Mouse (Mus musculus): ENCODE measurements around the gene Mmp25. TPM values are rescaled to one million over a fixed set of nuclear protein-coding genes. Genes with fewer than 3 reads are reported as not detected.

Gene Mmp25
- total RNA-seq, 2 experiments from 2014 or later = 0.12 to 0.16 TPM

DNA sequence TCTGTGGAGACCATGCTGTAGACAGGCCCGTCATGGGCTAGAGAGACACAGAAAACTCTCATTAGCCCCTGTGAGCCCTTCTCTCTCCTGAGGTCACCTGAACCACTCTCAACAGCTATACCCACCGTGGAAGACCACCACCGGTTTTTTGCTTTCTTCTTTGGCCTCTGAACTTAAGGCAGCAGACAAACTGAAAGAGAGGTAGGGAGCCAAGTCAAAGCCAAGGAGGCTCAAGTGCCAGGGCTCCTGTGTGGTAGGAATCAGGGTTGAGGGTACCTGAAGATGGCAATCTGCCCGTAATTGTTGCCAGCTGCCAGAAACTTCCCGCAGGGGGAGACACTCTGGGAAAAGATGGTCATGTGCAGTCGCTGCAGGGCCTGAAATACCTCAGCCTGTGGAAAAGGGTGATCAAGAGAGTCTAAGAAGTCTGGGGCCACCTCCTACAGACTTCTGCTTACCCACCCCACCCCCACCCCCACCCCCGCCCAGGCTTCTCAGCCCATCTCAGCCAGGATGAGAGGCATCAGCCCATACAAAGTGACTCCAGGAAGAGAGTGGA lies 25.5 kb upstream of the Mmp25 start:
- DNase-seq (ENCODE audit: low spot score in 2 of 2) = no peak
- intact Hi-C loops (cut with DNase I) = loop anchor here (5.0 kb wide), 1 partner anchor 37 kb away; no protein-coding TSS in a partner anchor

- no peak for DNase-seq (ENCODE audit: low spot score in 2 of 2)
- intact Hi-C loops (cut with DNase I) = no loop called here
Measured at GRCm38 (mm10) chr17:23665511-23665910, 20.4 kb upstream of the Mmp25 start.

DNA sequence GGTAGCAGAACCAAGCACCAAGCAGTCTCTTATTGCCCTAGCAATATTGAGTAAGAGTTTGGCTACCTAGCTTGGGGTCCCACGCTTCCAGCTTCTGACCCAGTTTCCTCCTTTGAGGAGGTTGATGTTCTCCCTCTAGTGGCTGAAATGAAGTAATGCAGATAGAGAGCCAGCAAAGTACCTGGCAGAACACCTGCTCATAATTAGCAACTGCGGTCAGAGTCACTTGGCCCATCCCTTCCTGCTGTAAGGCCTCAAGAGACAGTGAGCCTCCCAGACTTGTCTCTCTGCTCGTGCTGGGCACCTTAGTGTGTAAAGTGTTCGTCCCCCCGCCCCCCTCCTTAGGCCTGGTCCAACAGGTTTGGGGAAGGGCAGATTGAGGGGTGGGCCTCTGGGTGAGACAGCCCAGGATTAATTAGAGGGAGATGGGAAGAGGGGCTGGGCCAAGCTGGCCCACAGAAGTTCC lies 19.5 kb upstream of the Mmp25 start:
- no peak for DNase-seq (ENCODE audit: low spot score in 2 of 2)
- intact Hi-C loops (cut with DNase I) = no loop called here

DNA sequence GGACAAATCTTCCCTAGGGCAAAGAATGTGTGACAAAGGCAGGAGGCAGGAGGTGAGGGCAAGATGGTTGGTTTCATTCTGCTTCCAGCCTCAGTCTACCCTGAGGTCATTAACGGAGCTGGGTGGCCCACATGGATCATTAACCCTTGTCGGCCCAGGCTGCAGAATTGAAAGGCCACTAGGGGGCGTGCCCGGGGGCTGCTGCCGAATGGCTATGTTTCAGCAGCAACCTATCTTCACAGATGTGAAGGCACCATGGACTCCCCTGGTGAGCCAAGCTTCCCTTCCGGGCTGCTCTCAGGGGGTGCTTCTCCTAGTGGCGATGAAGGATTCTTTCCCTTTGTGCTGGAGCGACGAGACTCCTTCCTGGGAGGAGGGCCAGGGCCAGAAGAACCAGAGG lies 16.4 kb upstream of the Mmp25 start:
- DNase-seq (ENCODE audit: low spot score in 2 of 2) = no peak

GRCm38 (mm10) chr17:23660876-23661200 lies 15.8 kb upstream of the Mmp25 start:
- intact Hi-C loops (cut with DNase I) = no loop called here
- no peak for DNase-seq (ENCODE audit: low spot score in 2 of 2)

More for the DNA sequence above, 16.4 kb upstream of the Mmp25 start:
- intact Hi-C loops (cut with DNase I) = no loop called here

DNA sequence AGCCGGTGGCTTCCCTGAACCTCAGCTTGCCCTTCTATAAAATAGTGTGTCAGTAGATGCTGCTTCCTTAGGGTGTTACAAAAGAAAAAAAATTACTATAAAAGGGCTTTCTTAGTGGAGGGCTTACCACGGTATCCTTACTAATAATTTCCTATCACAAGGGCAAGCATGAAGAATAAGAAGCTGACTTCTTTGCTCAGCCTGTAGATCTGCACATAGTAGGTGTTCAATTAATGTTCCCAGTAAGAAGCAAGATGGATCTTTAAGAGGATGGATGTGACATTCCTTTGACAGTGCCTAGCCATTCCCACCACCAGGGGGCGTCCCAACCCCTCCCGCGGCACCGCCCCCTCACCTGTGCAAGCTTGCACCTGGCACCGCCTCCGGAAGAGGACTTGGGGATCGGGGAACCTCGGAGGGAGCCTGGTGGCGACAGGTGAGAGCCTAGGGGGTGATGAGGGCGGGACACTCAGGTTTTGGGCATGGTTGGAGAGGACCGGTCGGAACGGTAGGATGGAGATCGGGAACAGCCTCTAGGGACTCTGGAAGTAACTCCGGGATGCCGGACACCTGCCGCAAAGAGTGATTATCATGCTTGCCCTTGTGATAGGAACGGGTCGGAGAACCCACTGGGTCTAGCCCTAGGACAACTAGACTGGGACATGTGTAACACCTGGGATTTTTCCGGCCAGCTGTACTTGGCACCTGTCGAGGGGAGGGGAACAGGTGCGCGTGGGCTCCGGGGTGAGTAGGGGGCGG lies 15.2 kb upstream of the Mmp25 start, which contains the start of gene Bicdl2:
Gene Bicdl2, plus strand, starts transcription at position 390 of the 759 bp plus-strand sequence.
- DNase-seq (ENCODE audit: low spot score in 2 of 2) = no peak
- intact Hi-C loops (cut with DNase I) = no loop called here

- intact Hi-C loops (cut with DNase I) = no loop called here
Measured at GRCm38 (mm10) chr17:23658450-23658849, 13.4 kb upstream of the Mmp25 start.

GRCm38 (mm10) chr17:23654410-23654809 lies 9.3 kb upstream of the Mmp25 start:
- no peak for DNase-seq (ENCODE audit: low spot score in 2 of 2)
- intact Hi-C loops (cut with DNase I) = no loop called here

More at GRCm38 (mm10) chr17:23658450-23658849, 13.4 kb upstream of the Mmp25 start:
- no peak for DNase-seq (ENCODE audit: low spot score in 2 of 2)

- no peak for DNase-seq (ENCODE audit: low spot score in 2 of 2)
- intact Hi-C loops (cut with DNase I) = no loop called here
Measured at GRCm38 (mm10) chr17:23654001-23654400, 8.9 kb upstream of the Mmp25 start.

DNA sequence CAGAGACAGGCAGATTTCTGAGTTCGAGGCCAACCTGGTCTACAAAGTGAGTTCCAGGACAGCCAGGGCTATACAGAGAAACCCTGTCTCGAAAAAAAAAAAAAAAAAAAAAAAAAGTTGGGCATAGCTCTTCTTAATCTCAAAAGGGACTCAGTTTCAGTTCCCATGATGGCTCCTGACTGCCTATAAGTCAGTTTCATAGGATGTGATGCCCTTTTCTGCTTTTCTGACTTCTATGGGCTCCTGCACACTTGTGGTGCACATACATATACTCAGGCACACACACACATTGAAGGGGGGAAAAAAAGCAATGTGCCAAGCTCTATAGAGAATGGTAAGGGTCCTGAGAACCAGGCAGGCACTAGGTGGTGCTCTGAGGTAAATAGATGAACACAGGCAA lies 8.2 kb upstream of the Mmp25 start:
- intact Hi-C loops (cut with DNase I) = no loop called here
- DNase-seq (ENCODE audit: low spot score in 2 of 2) = no peak

GRCm38 (mm10) chr17:23651363-23651762 lies 6.3 kb upstream of the Mmp25 start:
- intact Hi-C loops (cut with DNase I) = no loop called here
- no peak for DNase-seq (ENCODE audit: low spot score in 2 of 2)

- no peak for DNase-seq (ENCODE audit: low spot score in 2 of 2)
- intact Hi-C loops (cut with DNase I) = no loop called here
Measured at GRCm38 (mm10) chr17:23645894-23646293, 817 bp upstream of the Mmp25 start.

- intact Hi-C loops (cut with DNase I) = no loop called here
- DNase-seq (ENCODE audit: low spot score in 2 of 2) = no peak
Measured at GRCm38 (mm10) chr17:23631241-23631640, 13.8 kb downstream of the Mmp25 start.

DNA sequence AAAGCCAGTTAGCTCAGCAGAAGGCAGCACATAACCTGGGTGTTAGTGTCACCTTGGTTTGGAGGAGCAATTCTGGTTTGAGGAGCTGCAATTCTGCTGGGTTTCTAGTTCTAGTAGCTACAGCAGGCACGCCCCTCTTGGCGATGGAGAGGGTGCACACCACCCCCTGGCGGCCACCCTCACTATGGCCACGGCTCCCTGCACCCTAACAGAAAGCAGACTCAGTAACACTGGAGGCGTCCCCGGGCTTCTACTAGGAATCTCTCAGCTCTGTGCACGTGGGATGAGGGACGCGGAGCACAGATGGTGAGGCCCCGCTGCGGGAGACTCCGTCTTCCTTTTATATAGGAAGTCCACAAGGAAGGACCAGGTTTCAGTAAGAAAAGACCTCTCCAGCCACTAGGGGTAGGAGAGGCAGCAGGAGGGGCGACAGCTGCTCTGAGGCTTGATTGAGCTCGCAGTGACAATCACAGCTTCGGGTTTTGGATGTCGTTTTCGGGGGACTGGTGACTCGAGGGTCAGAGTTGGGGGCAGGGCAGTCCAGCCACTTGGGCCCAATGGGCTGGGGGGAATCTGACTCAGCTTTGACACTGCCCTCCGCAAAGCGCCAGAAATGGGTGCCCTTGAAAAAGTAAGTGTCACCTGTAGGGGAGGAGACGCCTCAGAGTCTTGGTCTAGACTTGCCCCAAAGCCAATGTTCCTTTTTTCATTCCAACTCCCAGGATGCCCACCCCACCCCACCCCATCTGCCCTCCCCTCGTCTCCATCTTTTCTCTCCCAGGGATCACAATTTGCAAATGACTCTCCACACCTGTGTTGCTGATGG lies 14.7 kb downstream of the Mmp25 start:
- intact Hi-C loops (cut with DNase I) = no loop called here
- peak; percentile 84 to 86 for DNase-seq (ENCODE audit: low spot score in 2 of 2)

GRCm38 (mm10) chr17:23627813-23628212 lies 17.3 kb downstream of the Mmp25 start:
- intact Hi-C loops (cut with DNase I) = no loop called here
- no peak for DNase-seq (ENCODE audit: low spot score in 2 of 2)

DNA sequence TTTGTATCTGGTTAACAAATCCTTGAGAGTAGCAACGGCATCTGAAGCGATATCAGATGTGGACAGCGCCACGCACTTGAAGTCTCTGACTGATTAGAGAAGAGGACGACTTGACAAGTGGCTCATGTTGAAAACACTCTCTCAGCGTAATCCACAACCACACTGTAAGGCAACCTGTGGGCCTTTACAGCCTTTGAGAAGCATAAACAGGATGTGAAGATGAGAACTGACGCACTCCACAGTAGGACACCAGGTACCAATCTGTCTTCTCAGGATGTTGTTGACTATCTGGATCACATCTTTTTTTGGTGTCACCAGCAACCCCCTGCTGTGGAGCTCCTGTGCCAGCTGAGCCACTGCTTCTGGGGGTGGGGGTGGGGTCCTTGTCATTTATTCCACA lies 24.7 kb downstream of the Mmp25 start:
- intact Hi-C loops (cut with DNase I) = no loop called here

GRCm38 (mm10) chr17:23617087-23617486 lies 28.0 kb downstream of the Mmp25 start:
- DNase-seq (ENCODE audit: low spot score in 2 of 2) = no peak
- intact Hi-C loops (cut with DNase I) = no loop called here

More for the DNA sequence above, 24.7 kb downstream of the Mmp25 start:
- DNase-seq (ENCODE audit: low spot score in 2 of 2) = no peak

DNA sequence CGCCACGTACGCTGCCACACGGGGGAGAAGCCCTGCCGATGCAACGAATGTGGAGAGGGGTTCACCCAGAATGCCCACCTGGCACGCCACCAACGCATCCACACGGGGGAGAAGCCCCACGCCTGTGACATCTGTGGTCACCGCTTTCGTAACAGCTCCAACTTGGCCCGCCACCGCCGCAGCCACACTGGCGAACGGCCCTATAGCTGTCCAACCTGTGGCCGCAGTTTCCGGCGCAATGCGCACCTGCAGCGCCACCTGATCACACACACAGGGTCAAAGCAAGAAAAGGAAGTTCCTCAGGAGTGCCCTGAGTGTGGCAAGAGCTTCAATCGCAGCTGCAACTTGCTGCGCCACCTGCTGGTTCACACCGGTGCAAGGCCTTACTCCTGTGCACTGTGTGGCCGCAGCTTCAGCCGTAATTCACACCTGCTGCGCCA lies 34.7 kb downstream of the Mmp25 start:
- DNase-seq (ENCODE audit: low spot score in 2 of 2) = peak in 1 of 2 experiments; percentile 13
- intact Hi-C loops (cut with DNase I) = no loop called here

DNA sequence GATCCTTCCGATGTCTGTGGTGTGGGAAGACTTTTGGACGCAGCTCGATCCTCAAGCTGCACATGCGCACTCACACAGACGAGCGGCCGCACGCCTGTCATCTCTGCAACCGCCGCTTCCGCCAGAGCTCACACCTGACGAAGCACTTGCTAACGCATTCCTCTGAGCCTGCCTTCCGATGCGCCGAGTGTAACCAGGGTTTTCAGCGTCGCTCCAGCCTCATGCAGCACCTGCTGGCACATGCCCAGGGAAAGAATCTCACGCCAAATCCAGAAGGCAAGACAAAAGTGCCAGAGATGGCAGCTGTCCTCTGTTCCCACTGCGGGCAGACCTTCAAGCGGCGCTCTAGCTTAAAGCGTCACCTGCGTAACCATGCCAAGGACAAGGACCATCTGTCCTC lies 35.5 kb downstream of the Mmp25 start:
- DNase-seq (ENCODE audit: low spot score in 2 of 2) = peak in 1 of 2 experiments; percentile 16
- intact Hi-C loops (cut with DNase I) = no loop called here

- no peak for DNase-seq (ENCODE audit: low spot score in 2 of 2)
- intact Hi-C loops (cut with DNase I) = no loop called here
Measured at GRCm38 (mm10) chr17:23605220-23605619, 39.9 kb downstream of the Mmp25 start.

Data from left cerebral cortex, postnatal 36 days (tissue).